Mouse (Mus musculus) ovary, postnatal 14 days (tissue): ENCODE results near the gene Preb.

ENCODE experiments used
- DNase-seq: peaks from one replicate; pipeline ENCODE4 v3.0.0; 2022; ENCODE audit warnings: low spot score

Gene Preb

DNA sequence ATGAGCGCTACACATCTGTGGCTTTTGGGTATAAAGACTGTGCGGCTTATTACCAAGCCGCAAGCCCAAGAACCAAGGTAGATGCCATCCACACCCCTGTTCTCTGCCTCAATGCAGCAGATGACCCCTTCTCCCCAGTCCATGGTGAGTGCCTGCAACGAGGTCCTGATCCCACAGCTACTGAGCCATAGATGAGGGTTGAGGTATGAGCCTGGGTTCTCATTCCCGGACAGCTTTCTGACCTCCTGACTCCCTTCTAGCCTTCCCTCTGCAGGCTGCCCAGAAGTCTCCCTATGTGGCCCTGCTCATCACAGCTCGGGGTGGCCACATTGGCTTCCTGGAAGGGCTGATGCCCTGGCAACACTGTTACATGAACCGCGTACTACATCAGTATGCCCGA, 5.6 kb downstream of the Preb start:
- DNase-seq: no peak

DNA sequence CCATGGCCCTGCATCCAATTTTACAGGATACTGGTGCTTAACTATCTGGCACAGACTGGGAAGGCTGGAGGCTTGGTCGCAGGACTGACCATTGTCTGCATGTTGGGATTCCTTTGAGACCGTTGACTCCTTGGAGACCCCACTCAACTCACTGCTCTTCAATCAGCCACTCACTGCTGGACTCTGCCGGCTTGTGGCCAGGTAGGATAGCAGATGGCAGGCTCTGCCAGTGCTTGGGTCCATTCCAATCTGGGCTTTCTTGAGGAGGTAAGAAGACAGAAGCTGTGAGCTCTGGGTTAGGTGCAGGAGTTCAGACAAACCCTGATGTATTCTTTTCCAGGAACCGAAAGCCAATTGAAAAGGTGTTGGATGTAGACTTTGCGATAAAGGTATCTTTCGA, 6.1 kb downstream of the Preb start:
- no peak for DNase-seq

DNA sequence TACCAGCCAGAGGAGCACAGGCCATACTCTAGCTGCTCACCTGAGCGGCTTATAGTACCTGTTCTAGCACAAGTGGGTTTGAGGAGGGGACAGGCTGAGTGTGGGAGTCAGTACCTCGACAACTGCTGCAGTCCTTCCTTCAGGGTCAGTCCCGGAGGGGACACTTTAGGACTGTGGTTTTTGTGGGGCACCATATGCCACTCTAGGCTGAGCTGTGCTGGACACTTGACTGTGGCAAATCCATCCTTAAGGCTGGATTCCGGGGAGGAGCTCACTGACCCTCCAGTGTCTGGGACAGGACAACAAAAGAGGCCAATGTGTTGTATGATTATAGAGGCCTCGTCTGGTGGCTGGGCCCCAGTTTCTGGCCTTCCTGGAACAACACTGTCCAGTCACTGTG, 7.6 kb downstream of the Preb start:
- no peak for DNase-seq

DNA sequence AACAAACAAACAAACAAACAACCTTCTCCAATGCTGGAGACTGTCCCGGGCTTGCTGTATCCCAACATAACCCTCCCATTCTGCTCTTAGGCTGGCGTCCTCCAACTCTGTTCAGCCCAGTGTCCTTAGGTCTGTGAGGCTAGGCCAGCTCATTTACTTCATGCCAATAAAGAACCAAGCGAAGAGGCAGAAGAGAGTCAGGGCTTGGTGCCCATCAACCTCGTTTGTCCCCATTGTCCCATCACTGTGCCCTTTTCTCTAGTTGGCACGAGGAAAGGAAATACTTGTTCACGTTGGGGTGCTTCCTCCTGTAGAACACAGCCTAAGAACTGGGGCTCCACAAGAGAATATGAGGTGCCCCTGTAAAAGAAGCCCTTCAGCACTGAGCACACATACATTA, 8.5 kb downstream of the Preb start:
- DNase-seq: no peak

DNA sequence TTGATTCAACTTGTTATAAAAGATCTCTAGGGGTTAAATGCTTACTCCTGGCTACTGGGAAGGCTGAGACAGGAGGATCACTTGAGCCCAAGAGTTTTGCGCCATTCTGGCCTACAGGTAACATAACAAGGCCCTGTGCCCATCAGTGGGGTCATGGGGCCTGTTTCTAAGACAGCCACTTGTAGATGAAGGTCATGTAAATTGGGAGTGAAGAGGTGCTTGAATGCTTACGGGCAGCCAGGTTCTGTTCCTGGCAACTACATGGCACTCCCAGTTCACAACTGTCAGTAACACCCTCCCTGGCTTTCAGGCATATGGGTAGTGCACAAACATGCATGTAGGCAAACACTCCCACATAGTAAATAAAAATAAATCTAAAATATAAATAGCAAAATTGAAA, 9.2 kb downstream of the Preb start:
- DNase-seq: no peak

DNA sequence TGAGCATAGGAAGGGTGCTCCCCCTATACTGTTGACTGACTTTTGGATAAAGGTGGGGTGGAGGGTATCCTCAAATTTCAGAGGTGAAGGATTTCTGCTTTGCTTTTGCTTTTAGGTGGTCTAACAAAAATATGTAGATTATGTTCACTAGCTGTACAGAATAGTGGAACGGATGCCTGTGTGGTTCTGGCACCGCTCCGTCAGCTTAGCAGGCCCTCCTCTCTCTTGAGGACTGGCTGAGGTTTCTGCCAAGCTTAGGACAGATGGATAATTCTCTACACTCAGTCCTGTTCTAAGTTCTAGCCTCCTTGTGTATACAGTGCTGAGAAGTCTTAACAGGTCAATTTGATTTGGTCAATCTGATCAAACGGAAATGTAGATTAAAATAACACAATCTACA, 9.7 kb downstream of the Preb start:
- DNase-seq: no peak

DNA sequence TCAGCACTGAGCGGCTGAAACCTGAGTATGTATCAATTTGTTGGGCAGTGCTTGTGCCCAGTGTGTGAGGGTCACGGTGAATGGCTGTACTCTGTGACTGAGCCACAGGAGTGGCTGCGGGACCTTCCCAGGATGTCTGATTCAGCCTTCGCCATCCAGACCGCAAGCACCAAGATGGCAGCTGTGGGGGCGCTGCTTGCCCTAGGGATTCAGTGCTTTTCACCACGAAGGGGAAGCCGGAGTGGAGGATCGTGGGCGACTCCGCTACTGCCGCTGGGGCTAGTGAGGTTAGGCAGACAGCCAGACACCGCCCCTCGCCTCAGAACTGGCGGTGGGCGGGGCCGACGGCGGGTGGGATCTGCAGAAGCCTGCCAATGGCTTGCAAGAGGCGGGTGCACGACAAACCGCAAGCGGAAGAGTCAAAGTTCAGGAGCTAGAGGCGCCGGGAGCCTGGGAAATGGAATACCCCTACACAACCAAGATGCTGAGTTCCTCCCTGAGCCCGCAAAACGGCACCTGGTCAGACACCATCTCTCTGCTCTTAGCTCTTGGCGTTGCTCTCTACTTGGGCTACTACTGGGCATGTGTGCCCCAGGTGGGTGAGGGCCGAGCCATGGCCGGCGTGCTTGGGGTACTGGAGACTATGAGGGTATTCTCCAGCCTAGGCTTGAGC, 10.4 kb downstream of the Preb start:
- DNase-seq: peak; percentile 85

DNA sequence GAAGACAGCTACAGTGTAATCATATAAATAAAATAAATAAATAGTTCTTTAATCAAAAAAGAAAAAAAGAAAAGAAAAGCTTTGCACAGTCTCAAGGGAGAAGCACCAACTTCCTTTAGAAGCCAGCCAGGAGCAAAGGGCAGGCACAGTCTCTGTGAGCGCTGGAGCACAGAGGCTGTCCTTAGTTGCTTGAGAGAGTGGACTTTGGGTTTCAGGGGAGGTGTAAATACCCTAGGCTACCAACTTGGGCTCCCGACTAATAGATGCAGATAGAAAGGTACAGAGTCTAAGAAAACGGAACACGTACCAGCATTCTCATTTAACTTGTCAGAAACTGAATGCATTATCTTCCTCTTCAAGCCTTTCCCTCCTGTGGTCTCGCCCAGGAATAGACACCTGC, 11.5 kb downstream of the Preb start:
- no peak for DNase-seq

DNA sequence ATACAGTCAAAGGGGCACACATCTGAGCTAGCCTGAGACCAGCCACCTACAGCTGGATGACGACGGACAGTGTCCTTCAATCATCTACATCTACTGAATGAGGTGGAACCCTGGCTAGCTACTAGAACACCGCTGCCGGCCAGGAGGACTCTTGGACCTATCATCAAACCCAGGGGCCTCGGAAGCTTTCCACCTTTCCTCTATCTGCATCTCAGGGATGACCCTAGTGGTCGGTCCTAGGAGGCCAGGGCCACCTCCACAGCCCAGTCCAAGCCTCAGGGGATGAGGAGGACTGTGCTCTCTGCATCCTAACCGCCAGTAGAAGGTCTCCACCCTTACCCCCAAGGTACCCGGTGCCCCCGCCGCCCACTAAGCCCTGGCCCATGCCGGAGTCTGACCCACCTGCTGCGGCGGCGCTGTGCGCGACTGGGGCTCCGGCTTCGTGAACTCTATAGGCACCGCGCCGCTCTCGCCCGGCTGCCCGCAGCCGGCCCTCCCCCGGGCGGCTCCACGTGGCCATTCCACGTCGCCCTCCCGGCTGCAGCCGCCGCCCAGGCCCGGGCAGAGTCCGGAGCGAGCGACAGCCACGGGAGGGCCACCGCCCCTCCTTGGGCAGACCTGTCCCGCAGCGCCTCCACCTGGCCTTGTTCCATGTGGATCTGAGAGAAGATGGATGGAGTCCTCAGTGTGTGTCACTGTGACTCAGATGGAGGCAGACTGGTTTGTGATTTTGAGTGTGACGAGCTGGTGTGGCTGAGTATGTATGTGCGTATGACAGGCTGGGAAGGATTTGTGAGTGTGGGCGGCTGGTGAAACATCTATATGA, 15.0 kb downstream of the Preb start, which contains the start of gene Cgref1:
Gene Cgref1, minus strand, starts transcription at position 636 of the 826 bp plus-strand sequence.
- no peak for DNase-seq

DNA sequence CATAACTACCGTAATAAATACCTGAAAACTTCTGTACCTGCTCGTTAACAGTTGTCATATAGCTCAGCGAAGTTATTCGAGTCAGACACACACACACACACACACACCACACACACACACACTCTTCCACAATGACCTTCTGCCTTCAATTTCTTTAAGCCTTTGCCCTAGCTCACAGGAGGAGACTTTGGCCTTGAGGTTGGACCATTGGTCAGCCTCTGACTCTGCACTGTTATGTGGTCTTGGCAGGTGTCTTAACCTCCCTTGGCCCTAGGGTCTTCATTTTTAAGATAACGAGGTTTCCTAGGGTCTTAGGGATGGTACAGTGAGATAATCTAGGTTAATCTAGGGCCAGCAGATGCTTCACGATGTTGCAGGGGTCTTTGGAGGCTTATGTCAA, 15.8 kb downstream of the Preb start:
- DNase-seq: no peak

DNA sequence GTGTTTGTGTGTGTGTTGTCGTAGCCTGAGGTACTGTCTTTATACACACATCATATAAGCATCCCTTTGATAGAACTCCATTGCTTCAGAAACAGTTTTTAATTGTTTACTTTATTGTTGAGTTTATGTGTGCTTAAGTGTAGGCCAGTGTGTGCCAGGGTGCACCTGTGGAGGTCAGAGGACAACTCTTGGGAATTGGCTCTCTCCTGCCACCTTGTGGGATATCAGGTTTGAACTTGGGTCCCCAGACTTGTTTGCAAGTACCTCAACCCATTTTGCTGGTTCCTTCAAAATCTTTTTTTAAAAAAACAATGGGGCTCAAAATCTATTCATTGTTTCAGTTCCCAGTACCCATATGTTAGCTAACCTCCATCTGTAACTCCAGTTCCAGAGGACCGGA, 17.2 kb downstream of the Preb start:
- no peak for DNase-seq

DNA sequence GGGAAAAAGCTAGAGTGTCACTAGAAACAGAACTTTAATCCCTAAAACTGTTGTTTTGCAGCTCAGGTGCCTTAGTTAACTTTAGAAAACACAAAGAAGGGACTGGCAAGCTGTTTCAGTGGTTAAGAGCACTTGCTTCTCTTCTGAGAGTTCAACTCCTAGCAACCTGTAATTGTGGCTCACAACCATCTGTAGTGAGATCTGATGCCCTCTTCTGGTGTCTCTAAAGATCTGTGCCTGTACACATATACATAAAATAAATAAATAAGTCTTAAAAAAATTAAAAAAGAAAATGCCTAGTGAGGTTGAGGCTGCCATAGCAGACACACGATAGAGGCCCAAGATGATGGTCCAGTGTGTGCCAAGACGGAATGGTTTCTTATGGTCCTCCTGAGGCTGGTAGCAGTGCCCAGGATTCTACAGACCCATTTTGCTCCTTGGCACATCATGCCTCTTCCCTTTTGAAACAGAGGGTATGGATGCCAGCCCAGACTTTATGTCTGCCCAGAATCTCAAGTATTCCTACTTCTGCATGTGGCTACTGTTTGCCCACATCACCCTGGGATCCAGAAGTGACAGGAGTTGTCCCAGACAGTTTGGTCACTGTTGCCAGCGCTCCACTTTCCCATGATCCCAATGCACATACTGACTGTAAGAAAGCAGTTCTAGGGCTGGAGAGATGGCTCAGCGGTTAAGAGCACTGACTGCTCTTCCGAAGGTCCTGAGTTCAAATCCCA, 25.3 kb downstream of the Preb start:
- no peak for DNase-seq

DNA sequence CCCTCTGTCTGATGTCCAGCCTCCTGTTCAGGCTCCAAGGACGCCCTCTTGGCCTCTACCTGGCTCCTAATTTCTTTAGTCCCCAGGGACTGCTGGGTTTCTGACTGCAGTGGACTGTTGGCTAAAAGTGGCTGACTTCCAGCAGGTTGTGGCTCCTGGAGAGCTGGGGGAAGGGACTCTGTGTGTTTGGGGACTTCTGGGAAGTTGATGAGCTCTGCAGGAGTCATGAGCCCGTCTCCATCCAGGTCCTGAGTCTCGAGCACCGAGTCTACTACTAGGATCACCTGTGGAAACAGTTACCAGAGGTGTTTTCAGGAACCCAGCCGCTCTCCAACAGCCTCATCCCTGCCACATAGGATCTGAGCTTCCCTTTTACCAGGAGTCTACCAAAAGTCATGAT, 26.5 kb downstream of the Preb start:
- no peak for DNase-seq

DNA sequence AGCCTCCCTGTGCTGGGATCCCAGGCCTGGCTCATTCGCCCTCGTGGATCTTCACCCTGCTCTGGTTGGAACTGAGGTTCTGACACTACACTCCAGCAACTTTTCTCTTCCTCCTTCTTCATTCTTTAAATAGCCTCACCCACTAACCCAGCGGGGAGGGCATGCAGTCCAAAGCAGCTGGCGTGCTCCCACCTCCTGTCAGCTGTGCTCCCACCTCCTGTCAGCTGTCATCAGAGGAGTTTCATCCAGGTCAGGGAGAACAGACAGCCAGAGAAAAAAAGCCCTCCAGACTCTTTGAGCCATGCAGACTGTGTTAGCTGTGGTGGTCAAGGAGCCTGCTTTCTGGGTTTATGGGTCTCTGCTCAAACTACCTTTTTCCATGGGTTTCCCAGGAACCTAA, 28.8 kb downstream of the Preb start:
- no peak for DNase-seq

DNA sequence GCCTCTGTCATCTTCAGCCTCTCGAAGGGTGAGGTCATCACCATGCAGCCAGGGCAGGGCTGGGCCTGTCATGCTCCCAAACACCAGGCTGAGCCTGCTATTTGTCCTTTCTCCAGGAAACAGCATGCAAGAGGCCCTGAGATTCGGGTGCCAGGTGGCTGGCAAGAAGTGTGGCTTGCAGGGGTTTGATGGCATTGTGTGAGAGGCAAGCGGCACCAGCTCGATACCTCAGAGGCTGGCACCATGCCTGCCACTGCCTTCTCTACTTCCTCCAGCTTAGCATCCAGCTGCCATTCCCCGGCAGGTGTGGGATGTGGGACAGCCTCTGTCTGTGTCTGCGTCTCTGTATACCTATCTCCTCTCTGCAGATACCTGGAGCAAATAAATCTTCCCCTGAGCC, 29.3 kb downstream of the Preb start:
- DNase-seq: no peak

DNA sequence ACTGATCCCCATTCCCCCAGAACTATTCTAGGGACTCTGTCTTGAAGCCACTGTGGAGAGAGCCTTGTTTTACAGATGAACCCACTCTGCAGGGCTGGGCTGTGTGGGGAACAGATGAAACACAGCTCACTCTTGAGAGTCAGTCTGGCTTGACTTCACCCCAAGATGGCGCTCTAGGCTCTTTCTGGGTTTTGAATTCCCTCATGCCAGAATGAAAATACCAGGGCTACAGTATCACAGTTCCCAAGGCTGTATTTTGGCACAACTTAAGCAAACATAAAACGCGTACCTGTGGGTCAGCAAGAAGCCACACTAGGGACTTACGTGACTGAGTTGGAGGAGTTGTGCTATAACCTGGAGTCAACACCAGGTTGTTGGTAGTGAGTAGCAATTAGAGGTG, 30.0 kb downstream of the Preb start:
- peak; percentile 67 for DNase-seq

DNA sequence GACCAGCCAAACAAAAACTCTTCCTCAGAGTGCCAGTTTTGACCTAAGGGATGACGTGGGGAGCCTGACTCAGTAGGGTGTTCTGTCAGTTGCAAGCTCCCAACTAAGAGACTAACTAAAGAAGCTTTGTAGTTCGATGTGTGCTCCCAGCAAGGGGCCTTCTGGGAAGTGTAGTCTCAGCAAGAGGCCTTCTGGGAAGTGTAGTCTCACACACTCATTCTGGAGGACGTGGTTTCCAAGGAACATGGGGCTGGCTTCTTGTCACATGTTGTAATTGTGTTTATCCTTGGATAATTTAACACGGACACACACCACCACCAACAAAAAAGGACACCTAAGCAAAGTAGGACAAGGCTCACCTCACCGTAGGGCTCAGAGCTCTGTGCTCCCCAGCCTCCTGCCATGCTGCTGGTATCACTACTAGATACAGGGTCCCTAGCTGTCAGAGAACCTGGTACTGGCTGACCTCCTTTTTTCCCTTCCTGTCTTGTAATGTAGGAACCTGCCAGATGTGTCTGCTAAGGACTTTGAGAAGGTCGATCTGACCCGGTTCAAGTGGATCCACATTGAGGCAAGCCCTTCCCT, 32.1 kb downstream of the Preb start:
- DNase-seq: no peak

DNA sequence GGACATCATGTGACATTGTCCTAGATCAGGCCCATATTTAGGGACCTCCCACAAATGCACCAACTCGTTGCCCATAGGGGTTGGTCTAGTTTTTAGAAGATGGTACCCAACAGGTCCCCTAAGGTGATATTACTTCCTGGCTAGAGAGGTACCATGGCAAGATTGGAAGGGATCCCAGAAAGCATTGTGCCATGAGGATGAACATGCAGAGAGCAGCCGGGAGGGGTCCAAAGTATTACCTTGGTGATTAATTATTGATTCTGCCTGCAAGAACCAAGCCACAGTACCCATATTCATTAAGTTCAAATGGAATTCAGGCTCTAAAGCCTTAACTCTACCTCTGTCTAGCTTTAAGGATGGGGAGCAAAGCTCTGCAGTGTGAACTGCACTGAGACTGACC, 34.1 kb downstream of the Preb start:
- no peak for DNase-seq

DNA sequence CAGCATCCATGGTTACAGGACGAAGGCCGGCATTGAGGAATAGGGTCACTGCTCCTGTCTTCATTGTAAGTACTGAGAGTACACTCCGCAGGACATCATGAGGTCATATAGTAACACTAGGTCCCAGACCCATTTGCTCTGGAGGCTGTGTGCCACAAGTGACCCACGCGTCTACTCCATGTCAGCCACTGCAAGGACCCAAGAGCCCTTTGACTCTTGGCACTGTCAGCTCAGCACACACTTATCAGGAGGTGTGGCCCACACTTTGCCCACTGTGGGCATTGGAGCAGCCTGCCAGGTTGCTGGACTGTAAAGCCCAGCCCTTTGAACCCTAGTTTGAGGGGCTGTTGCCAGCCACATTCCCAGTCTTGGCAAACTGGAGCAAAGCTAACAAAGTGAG, 34.9 kb downstream of the Preb start:
- no peak for DNase-seq

DNA sequence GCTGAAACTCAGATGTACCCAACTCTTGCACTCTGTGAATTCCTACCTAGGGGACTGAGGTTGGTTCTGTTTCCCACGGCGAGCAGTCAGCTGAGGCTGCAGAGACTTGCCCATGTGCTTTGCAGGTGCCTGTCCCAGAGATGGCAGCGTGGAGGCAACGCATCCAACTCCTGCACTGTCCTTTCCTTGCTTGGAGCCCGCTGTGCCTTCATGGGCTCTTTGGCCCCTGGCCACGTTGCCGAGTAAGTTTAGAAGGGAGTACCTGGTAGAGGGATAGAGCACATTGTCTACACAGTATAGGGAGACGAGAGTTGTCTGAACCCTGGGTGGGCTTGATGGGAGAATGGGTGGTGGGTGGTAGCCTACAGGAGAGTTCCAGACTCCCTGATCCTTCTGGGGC, 35.5 kb downstream of the Preb start:
- DNase-seq: no peak

DNA sequence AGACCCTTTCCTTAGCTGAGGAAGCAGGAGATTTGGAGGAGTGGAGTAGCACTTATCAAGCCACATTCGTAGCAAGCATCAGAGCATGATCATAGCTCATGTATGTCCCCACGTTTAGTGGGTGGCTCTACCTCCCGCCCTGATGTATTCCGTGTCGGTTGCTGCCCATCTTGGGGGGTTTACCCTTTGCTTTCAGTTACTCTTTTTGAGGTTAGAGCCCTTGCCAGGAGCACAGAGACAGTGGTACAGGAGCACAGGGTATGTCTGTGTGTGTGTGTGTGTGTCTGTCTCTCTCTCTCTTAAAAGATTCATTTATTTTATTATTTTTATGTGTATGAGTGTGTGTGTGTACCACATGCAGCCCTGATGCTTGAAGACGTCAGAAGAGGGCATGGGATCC, 37.0 kb downstream of the Preb start:
- DNase-seq: no peak

DNA sequence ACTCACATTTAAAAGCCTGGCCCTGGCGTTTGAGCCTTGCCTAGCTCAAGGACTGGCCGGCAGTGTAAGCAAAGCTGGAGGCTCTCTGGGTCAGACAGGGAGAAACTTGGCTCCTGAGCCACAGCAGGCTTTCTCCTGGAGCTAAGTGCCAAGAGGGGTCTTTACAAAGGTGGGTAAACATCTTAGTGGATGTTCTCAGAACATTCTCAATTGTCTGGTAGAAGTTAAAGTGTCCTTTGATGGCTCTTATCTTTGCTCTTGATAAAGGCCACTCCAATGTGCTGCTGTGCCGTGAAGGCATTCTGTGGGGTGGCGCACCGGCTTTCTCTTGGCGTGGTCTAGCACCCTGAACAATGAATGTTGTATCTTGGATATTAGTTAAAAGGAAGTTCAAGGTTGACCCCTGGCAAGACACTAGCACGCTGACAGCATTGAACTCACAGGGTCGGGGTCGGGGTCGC, 37.5 kb downstream of the Preb start:
- DNase-seq: no peak
